Mouse (Mus musculus) ES-E14 (cell line): Measurements from ENCODE around the gene Cd22. TPM values are rescaled to one million over a fixed set of nuclear protein-coding genes. Genes with fewer than 3 reads are reported as not detected.
A peak's percentile ranks its signal among the peaks of the same experiment; 100 is the strongest.

Experiments used
- DNase-seq: peaks from one replicate; pipeline ENCODE4 v3.0.0-alpha.2; 2013; ENCODE audit warnings: low read depth, low spot score
- H3K27ac ChIP-seq: 2 replicates; pipeline ENCODE4 v1.5.1; 2012; ENCODE audit warnings: low read depth, mild to moderate bottlenecking, low read length, moderate library complexity, mixed read lengths; ENCODE audit not compliant: poor library complexity, insufficient read depth, severe bottlenecking
- H3K36me3 ChIP-seq: 2 replicates; pipeline ENCODE4 v1.6.1; 2012; ENCODE audit warnings: mild to moderate bottlenecking, low read length, moderate library complexity, mixed read lengths; ENCODE audit not compliant: control insufficient read depth, poor library complexity, insufficient read depth, severe bottlenecking
- H3K4me1 ChIP-seq, 2 experiments: fragments of 150-350 bp in 1 of 2; sonication (generic) in 1 of 2; 2 replicates each; pipeline ENCODE4 v1.6.1; 2012; ENCODE audit warnings: low read length in 2 of 2, mild to moderate bottlenecking in 1 of 2, mixed read lengths in 1 of 2; ENCODE audit not compliant: control insufficient read depth in 2 of 2, insufficient read depth in 2 of 2, poor library complexity in 1 of 2
- H3K4me3 ChIP-seq, 2 experiments: fragments of 150-350 bp in 1 of 2; sonication (generic) in 1 of 2; 2 replicates each; pipeline ENCODE4 v1.5.1; 2012; ENCODE audit warnings: low read length in 2 of 2, low read depth in 1 of 2, mild to moderate bottlenecking in 1 of 2, mixed read lengths in 1 of 2; ENCODE audit not compliant: insufficient read depth in 1 of 2, poor library complexity in 1 of 2, severe bottlenecking in 1 of 2
- H3K9ac ChIP-seq: 2 replicates; pipeline ENCODE4 v1.6.1; 2012; ENCODE audit warnings: low read depth, mild to moderate bottlenecking, low read length, mixed read lengths; ENCODE audit not compliant: poor library complexity, insufficient read depth, severe bottlenecking
- H3K9me3 ChIP-seq: fragments of 150-350 bp; sonication (generic); 2 replicates; pipeline ENCODE4 v1.6.1; 2012; ENCODE audit warnings: low read depth, mild to moderate bottlenecking, low read length; ENCODE audit not compliant: control insufficient read depth, insufficient read depth
- CHD2 ChIP-seq: IDR thresholded peaks from 2 replicates; pipeline ENCODE4 v1.6.1; 2014; ENCODE audit warnings: mild to moderate bottlenecking, low read depth, low read length, inconsistent platforms
- HCFC1 ChIP-seq: IDR thresholded peaks from 2 replicates; pipeline ENCODE4 v1.6.1; 2012; ENCODE audit warnings: low read length, inconsistent platforms, borderline replicate concordance; ENCODE audit not compliant: insufficient read depth
- MAFK ChIP-seq: IDR thresholded peaks from 2 replicates; pipeline ENCODE4 v1.6.1; 2014; ENCODE audit warnings: mild to moderate bottlenecking, low read depth, low read length, inconsistent platforms; ENCODE audit not compliant: insufficient read depth
- ZC3H11A ChIP-seq: IDR thresholded peaks from 2 replicates; pipeline ENCODE4 v1.6.1; 2012; ENCODE audit warnings: low read depth, mild to moderate bottlenecking, inconsistent platforms, low read length, borderline replicate concordance
- ZNF384 ChIP-seq: IDR thresholded peaks from 2 replicates; pipeline ENCODE4 v1.6.1; 2012; ENCODE audit warnings: low read depth, low read length, inconsistent platforms
- in situ Hi-C, 2 experiments: fragments of 600-800 bp; cut with MboI; formaldehyde crosslinking; loops; one replicate each; pipeline ENCODE4 v1.15.1; 2025; ENCODE audit warnings: low sequenced_read_pairs in 2 of 2, inconsistent platforms in 1 of 2; ENCODE audit not compliant: unreplicated experiment in 2 of 2
- total RNA-seq: library from RNA; depleted of rRNA; stranded (reverse); fragments of 300-350 nt; gene quantifications from 2 replicates; pipeline ENCODE4 v1.2.3, GENCODE M21; 2012

The Cd22 gene
- total RNA-seq, 1 experiment = 0.45 TPM

GRCm38 (mm10) chr7:30908277-30908991 lies 28.3 kb upstream of the Cd22 start:
- in situ Hi-C loops = no loop called here
- Histone ChIP-seq H3K9me3 (no peaks in the 10 kb centered on the region), H3K4me1 (peaks cover 0 to 1% of the 10 kb centered on the region in 2 experiments; a peak in 1 of 4 replicates), H3K9ac (no peak overlapping the region), H3K4me3 (peak overlapping the region; percentile 42 to 54; a peak in 3 of 4 replicates), H3K36me3 (no peaks in the 10 kb centered on the region), H3K27ac (no peak overlapping the region)
- TF ChIP-seq ZC3H11A = no peak
- TF ChIP-seq CHD2 = no peak
- no peak for TF ChIP-seq HCFC1
- no peak for TF ChIP-seq ZNF384
- no peak for TF ChIP-seq MAFK
- peak; percentile 69 for DNase-seq

- DNase-seq = no peak
- no peaks in the 10 kb centered on the region for H3K9me3 ChIP-seq
- TF ChIP-seq HCFC1 = no peak
- TF ChIP-seq ZC3H11A = no peak
- no peak for TF ChIP-seq MAFK
- TF ChIP-seq ZNF384 = no peak
- TF ChIP-seq CHD2 = no peak
- no peaks in the 10 kb centered on the region; a peak in 1 of 4 replicates for H3K4me1 ChIP-seq
- H3K9ac ChIP-seq = no peak overlapping the region
- H3K27ac ChIP-seq = no peak overlapping the region
- H3K4me3 ChIP-seq = no peak overlapping the region
- in situ Hi-C loops = no loop called here
- H3K36me3 ChIP-seq = no peaks in the 10 kb centered on the region
Measured at GRCm38 (mm10) chr7:30904042-30904441, 23.9 kb upstream of the Cd22 start.

GRCm38 (mm10) chr7:30895217-30895616 lies 15.1 kb upstream of the Cd22 start:
- in situ Hi-C loops = no loop called here
- no peak overlapping the region for H3K9ac ChIP-seq
- H3K27ac ChIP-seq = no peak overlapping the region
- H3K4me1 ChIP-seq = peaks cover 0 to 7% of the 10 kb centered on the region in 2 experiments; a peak in 1 of 4 replicates
- DNase-seq = no peak
- TF ChIP-seq ZC3H11A (no peak), HCFC1 (no peak), MAFK (no peak), CHD2 (no peak), ZNF384 (no peak)
- no peak overlapping the region for H3K4me3 ChIP-seq
- no peaks in the 10 kb centered on the region for H3K36me3 ChIP-seq
- no peaks in the 10 kb centered on the region for H3K9me3 ChIP-seq

- peaks cover 0 to 7% of the 10 kb centered on the region in 2 experiments; a peak in 1 of 4 replicates for H3K4me1 ChIP-seq
- TF ChIP-seq ZC3H11A = no peak
- no peak for TF ChIP-seq CHD2
- TF ChIP-seq ZNF384 = no peak
- TF ChIP-seq MAFK = no peak
- TF ChIP-seq HCFC1 = no peak
- in situ Hi-C loops = no loop called here
- H3K4me3 ChIP-seq = no peak overlapping the region
- no peaks in the 10 kb centered on the region for H3K9me3 ChIP-seq
- no peaks in the 10 kb centered on the region for H3K36me3 ChIP-seq
- DNase-seq = no peak
- H3K9ac ChIP-seq = no peak overlapping the region
- H3K27ac ChIP-seq = no peak overlapping the region
Measured at GRCm38 (mm10) chr7:30892515-30892914, 12.4 kb upstream of the Cd22 start.
